Mouse (Mus musculus): Measurements from ENCODE around the gene Slc38a7. TPM values are rescaled to one million over a fixed set of nuclear protein-coding genes. Genes with fewer than 3 reads are reported as not detected.
A peak's percentile ranks its signal among the peaks of the same experiment; 100 is the strongest.
"Not testable (repeated sequence)": the region's sequence is repeated elsewhere in the genome, so short reads cannot be mapped to it uniquely, and the experiment has no call there.

Slc38a7 gene
- polyA plus RNA-seq, 1 experiment from 2014 or later, result 18.3 TPM

GRCm38 (mm10) chr8:95879823-95880222 lies 26.5 kb upstream of the Slc38a7 start:
- Histone ChIP-seq H3K27me3 (replicated peaks; ENCODE audit: low read depth, poor library complexity, severe bottlenecking) (no peaks in the 10 kb centered on the region), H3K27ac (replicated peaks) (no peak overlapping the region), H3K4me1 (peaks cover 10% of the 10 kb centered on the region), H3K4me3 (no peak overlapping the region), H3K36me3 (replicated peaks) (peaks cover 55% of the 10 kb centered on the region), H3K9me3 (peaks cover 3% of the 10 kb centered on the region; the same call in 1 of the 2 replicates)
- WGBS, result 89% methylated on average over 4 of the region's 4 CpGs
- no peak for DNase-seq (ENCODE audit: low spot score)

GRCm38 (mm10) chr8:95878176-95878962 lies 25.0 kb upstream of the Slc38a7 start:
- 75% methylated on average over 12 of the region's 12 CpGs for WGBS
- H3K27me3 ChIP-seq (replicated peaks; ENCODE audit: low read depth, poor library complexity, severe bottlenecking), result no peaks in the 10 kb centered on the region
- peak; percentile 24 for DNase-seq (ENCODE audit: low spot score)
- no peak overlapping the region for H3K27ac ChIP-seq (replicated peaks)
- H3K4me1 ChIP-seq, result peaks cover 5% of the 10 kb centered on the region
- H3K4me3 ChIP-seq, result no peak overlapping the region
- peaks cover 3% of the 10 kb centered on the region; the same call in 1 of the 2 replicates for H3K9me3 ChIP-seq
- peaks cover 67% of the 10 kb centered on the region for H3K36me3 ChIP-seq (replicated peaks)

- Histone ChIP-seq H3K4me3 (no peak overlapping the region), H3K9me3 (peaks cover 3% of the 10 kb centered on the region; the same call in 1 of the 2 replicates), H3K27ac (replicated peaks) (no peak overlapping the region), H3K4me1 (peaks cover 5% of the 10 kb centered on the region), H3K36me3 (replicated peaks) (peaks cover 85% of the 10 kb centered on the region), H3K27me3 (replicated peaks; ENCODE audit: low read depth, poor library complexity, severe bottlenecking) (no peaks in the 10 kb centered on the region)
- DNase-seq (ENCODE audit: low spot score), result no peak
- 94% methylated on average over 7 of the region's 7 CpGs for WGBS
These were observed 21.9 kb upstream of the Slc38a7 start for GRCm38 (mm10) chr8:95875270-95875669.

GRCm38 (mm10) chr8:95871690-95872089 lies 18.4 kb upstream of the Slc38a7 start:
- Histone ChIP-seq H3K4me3 (no peak overlapping the region), H3K36me3 (replicated peaks) (peaks cover 100% of the 10 kb centered on the region), H3K27me3 (replicated peaks; ENCODE audit: low read depth, poor library complexity, severe bottlenecking) (no peaks in the 10 kb centered on the region), H3K4me1 (no peaks in the 10 kb centered on the region), H3K27ac (replicated peaks) (no peak overlapping the region), H3K9me3 (peaks cover 3% of the 10 kb centered on the region; the same call in 1 of the 2 replicates)
- WGBS, result 94% methylated on average over 16 of the region's 16 CpGs
- no peak for DNase-seq (ENCODE audit: low spot score)

- not testable (repeated sequence) for H3K4me3 ChIP-seq; H3K4me1 ChIP-seq; H3K9me3 ChIP-seq; H3K27me3 ChIP-seq (replicated peaks; ENCODE audit: low read depth, poor library complexity, severe bottlenecking); DNase-seq (ENCODE audit: low spot score); H3K27ac ChIP-seq (replicated peaks)
- 97% methylated on average over 18 of the region's 18 CpGs for WGBS
- peaks cover 71% of the 10 kb centered on the region for H3K36me3 ChIP-seq (replicated peaks)
These were observed 11.5 kb upstream of the Slc38a7 start for GRCm38 (mm10) chr8:95864851-95865250.

GRCm38 (mm10) chr8:95863761-95864440 lies 10.6 kb upstream of the Slc38a7 start:
- H3K27ac ChIP-seq (replicated peaks); H3K4me1 ChIP-seq; H3K9me3 ChIP-seq; H3K27me3 ChIP-seq (replicated peaks; ENCODE audit: low read depth, poor library complexity, severe bottlenecking); H3K4me3 ChIP-seq; DNase-seq (ENCODE audit: low spot score): not testable (repeated sequence)
- peaks cover 61% of the 10 kb centered on the region for H3K36me3 ChIP-seq (replicated peaks)
- 86% methylated on average over 11 of the region's 11 CpGs for WGBS

GRCm38 (mm10) chr8:95854174-95854573 lies 835 bp upstream of the Slc38a7 start:
- no peaks in the 10 kb centered on the region for H3K9me3 ChIP-seq
- H3K27me3 ChIP-seq (replicated peaks; ENCODE audit: low read depth, poor library complexity, severe bottlenecking), result no peaks in the 10 kb centered on the region
- H3K4me3 ChIP-seq, result no peak overlapping the region
- WGBS, result 88% methylated on average over 6 of the region's 6 CpGs
- 0 out of 2 replicates have a peak, but pooled peaks cover 2% of the 10 kb centered on the region for H3K36me3 ChIP-seq (replicated peaks)
- no peak overlapping the region for H3K27ac ChIP-seq (replicated peaks)
- peaks cover 13% of the 10 kb centered on the region for H3K4me1 ChIP-seq
- no peak for DNase-seq (ENCODE audit: low spot score)

GRCm38 (mm10) chr8:95852290-95852689 lies 1.0 kb downstream of the Slc38a7 start:
- Histone ChIP-seq H3K4me1 (peaks cover 13% of the 10 kb centered on the region), H3K9me3 (no peaks in the 10 kb centered on the region), H3K27me3 (replicated peaks; ENCODE audit: low read depth, poor library complexity, severe bottlenecking) (no peaks in the 10 kb centered on the region), H3K27ac (replicated peaks) (no peak overlapping the region), H3K4me3 (peak overlapping the region; percentile 76), H3K36me3 (replicated peaks) (peaks cover 12% of the 10 kb centered on the region)
- no peak for DNase-seq (ENCODE audit: low spot score)
- 73% methylated on average over 4 of the region's 4 CpGs for WGBS

- no peak overlapping the region for H3K27ac ChIP-seq (replicated peaks)
- 93% methylated on average over 2 of the region's 2 CpGs for whole genome bisulfite sequencing
- no peak for DNase-seq (ENCODE audit: low spot score)
- peaks cover 22% of the 10 kb centered on the region for H3K36me3 ChIP-seq (replicated peaks)
- H3K4me1 ChIP-seq, result peaks cover 13% of the 10 kb centered on the region
- H3K4me3 ChIP-seq, result no peak overlapping the region
- H3K27me3 ChIP-seq (replicated peaks; ENCODE audit: low read depth, poor library complexity, severe bottlenecking), result no peaks in the 10 kb centered on the region
- H3K9me3 ChIP-seq, result no peaks in the 10 kb centered on the region
These were observed 3.0 kb downstream of the Slc38a7 start for GRCm38 (mm10) chr8:95850326-95850725.

- Histone ChIP-seq H3K27ac (replicated peaks) (no peak overlapping the region), H3K4me1 (peaks cover 13% of the 10 kb centered on the region), H3K36me3 (replicated peaks) (peaks cover 37% of the 10 kb centered on the region), H3K4me3 (no peak overlapping the region), H3K27me3 (replicated peaks; ENCODE audit: low read depth, poor library complexity, severe bottlenecking) (no peaks in the 10 kb centered on the region), H3K9me3 (no peaks in the 10 kb centered on the region)
- 91% methylated on average over 19 of the region's 19 CpGs for WGBS
- DNase-seq (ENCODE audit: low spot score), result no peak
These were observed 4.4 kb downstream of the Slc38a7 start for GRCm38 (mm10) chr8:95848734-95849464.

- Histone ChIP-seq H3K27me3 (replicated peaks; ENCODE audit: low read depth, poor library complexity, severe bottlenecking) (no peaks in the 10 kb centered on the region), H3K9me3 (no peaks in the 10 kb centered on the region), H3K4me3 (no peak overlapping the region), H3K36me3 (replicated peaks) (peaks cover 45% of the 10 kb centered on the region), H3K4me1 (peaks cover 10% of the 10 kb centered on the region), H3K27ac (replicated peaks) (no peak overlapping the region)
- DNase-seq (ENCODE audit: low spot score), result no peak
- WGBS, result 81% methylated on average over 24 of the region's 24 CpGs
These were observed 5.2 kb downstream of the Slc38a7 start for GRCm38 (mm10) chr8:95848061-95848551.

GRCm38 (mm10) chr8:95845026-95845425 lies 8.3 kb downstream of the Slc38a7 start:
- H3K4me1 ChIP-seq, result no peaks in the 10 kb centered on the region
- H3K36me3 ChIP-seq (replicated peaks), result peaks cover 72% of the 10 kb centered on the region
- no peaks in the 10 kb centered on the region for H3K27me3 ChIP-seq (replicated peaks; ENCODE audit: low read depth, poor library complexity, severe bottlenecking)
- no peak overlapping the region for H3K4me3 ChIP-seq
- no peak overlapping the region for H3K27ac ChIP-seq (replicated peaks)
- DNase-seq (ENCODE audit: low spot score), result no peak
- no peaks in the 10 kb centered on the region for H3K9me3 ChIP-seq
- WGBS, result 94% methylated on average over 7 of the region's 7 CpGs

All from embryonic facial prominence, embryonic 10.5 days (tissue).